Mouse (Mus musculus) T-helper 2 cell (primary cell): ENCODE results near the gene Baz1a.

ENCODE experiments used
- in situ Hi-C: fragments of 300-600 bp; cut with MboI, MseI; formaldehyde crosslinking; loops from one replicate; pipeline ENCODE4 v1.15.1; 2025; ENCODE audit warnings: high pct_unique_total_duplicates

Gene Baz1a

GRCm38 (mm10) chr12:55013626-55014398, at the start of gene Baz1a:
TSS of gene Baz1a (minus strand) at chr12:55014348.
- in situ Hi-C loops: no loop called here

GRCm38 (mm10) chr12:55062141-55062540, 48.0 kb upstream of the Baz1a start:
- in situ Hi-C loops: no loop called here

- in situ Hi-C loops: no loop called here
Measured at GRCm38 (mm10) chr12:55061006-55061405, 46.9 kb upstream of the Baz1a start.

- in situ Hi-C loops: no loop called here
Measured at GRCm38 (mm10) chr12:55060212-55060898, 46.2 kb upstream of the Baz1a start.

- in situ Hi-C loops: no loop called here
Measured at GRCm38 (mm10) chr12:55059812-55060211, 45.7 kb upstream of the Baz1a start.

- in situ Hi-C loops: no loop called here
Measured at GRCm38 (mm10) chr12:55058865-55059615, 44.9 kb upstream of the Baz1a start.

GRCm38 (mm10) chr12:55056703-55057102, 42.6 kb upstream of the Baz1a start:
- in situ Hi-C loops: no loop called here

GRCm38 (mm10) chr12:55054551-55055241, 40.5 kb upstream of the Baz1a start:
- in situ Hi-C loops: no loop called here

GRCm38 (mm10) chr12:55053267-55053666, 39.1 kb upstream of the Baz1a start:
- in situ Hi-C loops: no loop called here

- in situ Hi-C loops: no loop called here
Measured at GRCm38 (mm10) chr12:55051210-55052173, 37.3 kb upstream of the Baz1a start.

- in situ Hi-C loops: no loop called here
Measured at GRCm38 (mm10) chr12:55049731-55050353, 35.7 kb upstream of the Baz1a start.

GRCm38 (mm10) chr12:55041011-55041410, 26.9 kb upstream of the Baz1a start:
- in situ Hi-C loops: no loop called here

- in situ Hi-C loops: no loop called here
Measured at GRCm38 (mm10) chr12:55027088-55027487, 12.9 kb upstream of the Baz1a start.

- in situ Hi-C loops: no loop called here
Measured at GRCm38 (mm10) chr12:55023284-55023683, 9.1 kb upstream of the Baz1a start.

GRCm38 (mm10) chr12:55019421-55019877, 5.3 kb upstream of the Baz1a start:
- in situ Hi-C loops: no loop called here

GRCm38 (mm10) chr12:55017119-55017721, 3.1 kb upstream of the Baz1a start:
- in situ Hi-C loops: no loop called here

GRCm38 (mm10) chr12:55016339-55017118, 2.4 kb upstream of the Baz1a start:
- in situ Hi-C loops: no loop called here

- in situ Hi-C loops: no loop called here
Measured at GRCm38 (mm10) chr12:55015428-55015827, 1.3 kb upstream of the Baz1a start.

GRCm38 (mm10) chr12:55013031-55013430, 1.1 kb downstream of the Baz1a start:
- in situ Hi-C loops: no loop called here
